Mouse (Mus musculus): Measurements from ENCODE around the gene Prpsap1.
A peak's percentile ranks its signal among the peaks of the same experiment; 100 is the strongest.
"Not testable (repeated sequence)": the region's sequence is repeated elsewhere in the genome, so short reads cannot be mapped to it uniquely, and the experiment has no call there.

Gene Prpsap1

DNA sequence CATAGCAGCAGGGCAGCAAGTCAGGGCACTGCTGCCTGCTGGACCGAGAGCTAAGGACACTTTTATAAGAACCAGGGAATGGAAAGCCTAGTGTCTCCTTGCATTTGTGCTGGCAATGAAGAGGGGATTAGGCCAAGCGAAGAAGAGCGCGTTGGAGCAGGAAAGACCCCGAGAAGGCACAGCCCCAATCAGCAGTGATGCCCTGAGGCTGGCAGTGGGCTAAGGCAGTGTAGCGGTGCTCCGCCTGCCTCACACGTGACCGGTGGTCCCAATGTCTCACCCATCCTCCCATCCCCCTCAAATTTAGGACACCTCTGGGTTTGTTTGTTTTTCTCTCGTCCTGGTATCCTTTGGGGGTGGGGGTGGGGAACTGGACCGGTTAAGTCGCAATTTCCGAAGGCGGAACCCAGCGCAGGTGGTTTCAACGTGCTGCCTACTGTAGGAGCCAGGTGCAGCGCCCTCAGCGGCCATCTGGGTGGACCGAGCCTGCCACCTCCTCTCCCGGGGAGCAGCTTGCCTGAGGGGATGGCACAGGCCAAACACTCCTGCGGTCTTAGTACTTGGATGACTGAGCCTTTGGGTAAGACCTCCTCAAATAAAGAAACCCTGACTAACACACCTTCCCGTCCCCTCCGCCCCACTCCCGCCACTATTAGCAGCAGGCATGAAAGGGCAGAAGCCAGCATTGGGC is 21.5 kb upstream of the Prpsap1 start:
- no peak for DNase-seq (ENCODE audit: low spot score)

DNA sequence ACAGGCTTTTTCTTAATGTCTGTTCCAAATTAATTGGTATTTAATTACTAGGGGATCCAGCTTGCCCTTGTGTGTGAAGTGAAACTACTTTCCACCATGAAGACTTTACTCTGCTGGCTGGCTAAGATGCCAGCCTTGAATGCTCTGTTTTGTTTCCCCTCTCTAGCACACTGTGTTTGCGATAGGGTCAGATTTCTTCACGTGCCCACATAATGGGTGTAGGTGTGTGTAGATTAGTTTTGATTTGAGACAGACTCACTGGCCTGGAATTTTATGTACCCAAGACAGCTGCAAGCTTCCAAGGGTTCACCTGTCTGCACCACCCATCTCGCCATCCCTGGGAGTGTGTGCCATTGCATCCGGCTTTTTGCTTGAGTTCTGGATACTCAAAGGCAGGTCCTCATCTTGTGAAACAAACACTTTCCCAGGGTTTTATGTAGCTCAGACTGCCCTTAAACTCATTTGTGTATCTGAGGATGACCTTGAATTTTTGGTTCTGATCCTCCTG is 19.6 kb upstream of the Prpsap1 start:
- no peak for DNase-seq (ENCODE audit: low spot score)

DNA sequence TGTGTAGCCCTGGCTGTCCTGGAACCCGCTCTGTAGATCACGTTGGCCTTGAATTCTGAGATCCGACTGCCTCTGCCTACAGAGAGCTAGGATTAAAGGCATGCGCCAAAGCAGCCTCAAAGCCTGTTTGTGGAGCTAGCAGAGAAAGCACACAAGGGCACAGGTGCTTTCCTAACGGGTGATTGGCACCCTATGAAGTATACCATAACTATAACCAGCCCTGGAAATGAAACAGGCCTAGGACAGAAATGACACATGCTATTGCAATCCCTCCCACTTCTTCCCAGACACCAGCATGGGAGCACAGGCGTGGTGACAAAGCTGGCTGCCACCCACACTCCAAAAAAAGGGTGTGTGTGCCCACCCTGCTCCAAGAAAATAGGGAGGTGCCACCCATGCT is 19.0 kb upstream of the Prpsap1 start:
- DNase-seq (ENCODE audit: low spot score), result no peak

DNA sequence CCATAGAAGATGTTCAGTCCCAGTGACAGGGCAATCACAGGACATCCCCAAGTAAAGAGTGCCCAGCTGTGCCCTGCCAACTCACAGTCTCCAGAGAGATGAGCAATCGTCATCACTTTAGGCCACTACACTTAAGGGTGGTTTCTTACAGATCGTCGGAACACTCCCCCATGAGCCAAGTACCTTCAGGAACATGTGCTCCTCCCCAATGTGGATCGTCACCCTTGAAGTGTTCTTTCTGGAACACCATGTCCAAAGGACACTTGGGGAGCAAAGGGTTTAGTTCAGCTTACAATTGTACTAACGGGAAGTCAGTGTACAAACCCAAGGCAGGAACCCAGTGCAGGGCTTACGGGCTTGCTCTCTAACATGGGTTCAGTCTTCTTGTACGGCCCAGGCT is 18.2 kb upstream of the Prpsap1 start:
- DNase-seq (ENCODE audit: low spot score), result no peak

DNA sequence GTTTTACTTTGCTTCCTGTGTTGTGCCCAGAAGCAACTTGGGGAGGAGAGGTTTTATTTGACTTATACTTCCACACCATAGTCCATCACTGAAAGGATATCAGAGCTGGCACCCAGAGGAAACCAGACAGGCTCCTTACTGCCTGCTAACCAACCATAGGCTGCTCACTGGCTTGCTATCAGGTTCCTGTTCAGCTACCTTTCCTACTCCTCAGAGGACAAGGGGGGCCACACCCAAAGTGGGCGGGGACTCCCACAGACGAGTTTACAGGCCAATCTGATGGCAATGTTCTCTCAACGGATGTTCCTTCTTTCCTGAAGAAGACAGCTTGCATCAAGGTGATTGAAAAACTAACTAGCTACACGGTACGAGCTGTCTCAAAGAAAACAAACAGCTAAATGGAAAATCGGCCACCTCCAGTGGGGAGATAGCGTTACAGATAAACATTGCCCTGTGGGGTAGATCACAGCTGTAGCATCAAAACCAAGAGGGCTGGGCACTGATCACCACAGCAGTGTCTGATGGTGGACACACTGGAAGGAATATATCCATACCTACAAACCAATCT is 17.4 kb upstream of the Prpsap1 start:
- no peak for DNase-seq (ENCODE audit: low spot score)

DNA sequence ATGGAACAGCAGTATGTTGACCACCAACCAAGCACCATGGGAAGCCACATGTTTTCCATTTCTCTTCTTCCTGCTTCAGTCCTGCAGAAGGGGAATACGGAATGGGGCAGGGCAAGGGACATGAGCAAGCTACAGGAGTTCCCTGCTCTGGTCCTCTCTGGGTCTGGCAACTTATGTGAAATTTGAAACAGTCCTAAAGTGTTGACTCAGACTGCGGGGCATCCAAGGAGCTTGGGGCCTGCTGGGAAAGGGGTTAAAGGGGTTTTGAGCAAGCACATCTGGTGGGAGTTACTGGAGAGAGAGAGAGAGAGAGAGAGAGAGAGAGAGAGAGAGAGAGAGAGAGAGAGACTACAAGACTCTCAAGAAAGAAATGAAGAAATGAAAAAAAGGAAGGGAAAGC is 14.7 kb upstream of the Prpsap1 start:
- DNase-seq (ENCODE audit: low spot score), result peak; percentile 35

DNA sequence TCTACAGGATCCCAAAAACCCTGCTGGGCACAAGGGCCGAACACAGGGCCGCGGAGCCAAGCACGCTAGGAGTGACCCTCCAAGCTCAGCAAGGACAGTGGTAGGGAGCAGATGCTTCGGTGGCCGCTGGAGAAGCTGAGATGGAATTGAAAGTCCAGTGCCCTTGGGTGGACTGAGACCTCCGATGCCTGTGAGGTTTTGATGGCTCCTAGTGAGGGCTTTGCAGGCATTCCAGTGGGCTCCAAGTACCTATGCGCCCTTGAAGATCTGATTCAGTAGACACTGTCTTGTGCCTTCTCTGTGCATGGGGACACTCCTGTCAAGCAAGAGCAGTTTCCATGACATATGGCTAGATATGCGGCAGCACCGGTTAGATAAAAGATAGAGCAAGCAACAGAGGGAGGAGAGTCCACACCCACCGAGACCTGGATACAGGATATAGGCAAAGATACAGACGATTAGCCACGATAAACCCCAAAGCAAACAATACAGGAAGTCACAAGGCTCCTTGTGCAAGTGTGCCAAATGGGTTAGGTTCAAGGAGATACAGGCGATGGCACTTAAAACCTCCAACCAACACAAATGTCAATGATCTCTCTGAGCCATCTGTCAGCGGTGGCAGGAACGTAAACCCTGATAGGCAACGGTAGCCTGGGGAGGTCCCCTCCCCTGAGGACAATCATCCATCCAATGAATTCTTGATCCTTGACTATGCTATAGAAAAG is 12.3 kb upstream of the Prpsap1 start:
- DNase-seq (ENCODE audit: low spot score), result no peak

DNA sequence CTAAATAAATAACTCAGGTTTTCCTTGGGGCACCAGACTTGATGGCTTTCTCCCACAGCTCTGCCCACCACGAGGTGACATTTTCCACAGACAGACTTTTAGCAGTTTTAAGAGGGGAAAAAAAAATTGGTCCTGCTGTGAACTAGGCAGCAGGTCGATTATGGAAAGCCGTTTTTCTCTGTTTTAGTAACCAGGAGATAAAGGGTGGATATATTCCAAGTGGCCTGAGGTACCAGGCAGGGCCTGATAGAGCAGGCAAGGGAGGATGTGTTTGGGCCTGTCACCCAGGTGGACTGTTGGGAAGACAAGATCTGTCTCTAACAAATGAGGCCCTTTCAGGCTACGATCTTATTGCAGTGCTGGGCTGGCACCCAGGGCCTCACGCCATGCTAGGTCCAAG is 11.6 kb upstream of the Prpsap1 start:
- DNase-seq (ENCODE audit: low spot score), result no peak

DNA sequence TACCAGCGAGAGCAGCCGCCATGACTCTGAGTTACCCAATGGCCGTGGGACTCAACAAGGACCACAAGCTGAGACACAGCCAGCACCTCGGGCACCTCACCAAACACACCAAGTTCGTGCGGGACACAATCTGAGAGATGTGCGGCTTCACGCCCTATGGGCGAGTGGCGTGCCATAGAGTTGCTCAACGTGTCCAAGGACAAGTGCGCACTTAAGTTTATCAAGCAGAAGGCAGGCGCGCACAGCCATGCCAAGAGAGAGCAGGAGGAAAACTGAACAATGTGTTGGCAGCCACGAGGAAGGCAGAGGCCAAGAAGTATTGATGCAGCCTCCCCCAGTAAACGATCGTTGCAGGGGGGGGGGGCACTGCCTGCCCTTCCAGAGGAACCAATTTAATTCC is 10.5 kb upstream of the Prpsap1 start:
- DNase-seq (ENCODE audit: low spot score), result no peak

DNA sequence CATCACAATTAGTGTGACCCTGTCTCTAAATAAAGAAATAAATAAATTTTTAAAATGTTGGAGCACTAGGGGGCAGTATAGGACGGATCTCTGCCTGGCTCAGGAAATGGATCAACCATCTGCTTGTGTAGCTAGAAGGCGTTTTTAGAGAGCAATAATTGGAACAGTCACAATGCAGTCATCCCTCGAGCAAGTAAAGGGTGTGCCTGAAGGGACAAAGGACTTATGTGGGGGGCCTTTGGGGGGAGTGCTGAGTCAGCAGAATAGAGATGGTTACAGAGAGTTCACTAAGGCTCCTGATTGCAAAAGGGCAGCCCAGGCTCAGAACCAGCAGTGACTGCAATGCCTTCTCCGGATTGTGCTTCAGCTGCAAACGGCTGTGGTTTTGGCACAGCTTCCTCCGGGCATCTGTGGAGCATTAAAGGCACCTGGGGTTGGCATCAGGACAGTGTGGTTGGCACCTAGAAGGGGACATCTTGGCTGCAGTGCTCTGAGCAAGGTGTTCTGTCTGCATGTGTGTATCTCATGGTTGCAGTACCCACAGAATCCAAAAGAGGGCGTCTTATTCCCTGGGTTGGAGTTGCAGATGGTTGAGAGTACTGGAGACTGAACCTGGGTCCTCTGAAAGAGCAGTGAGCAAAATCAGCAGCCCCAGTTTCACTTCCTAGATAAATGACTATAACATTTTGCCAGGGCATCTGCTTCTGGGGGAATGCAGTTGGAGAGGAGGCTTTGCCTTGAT is 7.2 kb upstream of the Prpsap1 start:
- DNase-seq (ENCODE audit: low spot score), result peak; percentile 65

DNA sequence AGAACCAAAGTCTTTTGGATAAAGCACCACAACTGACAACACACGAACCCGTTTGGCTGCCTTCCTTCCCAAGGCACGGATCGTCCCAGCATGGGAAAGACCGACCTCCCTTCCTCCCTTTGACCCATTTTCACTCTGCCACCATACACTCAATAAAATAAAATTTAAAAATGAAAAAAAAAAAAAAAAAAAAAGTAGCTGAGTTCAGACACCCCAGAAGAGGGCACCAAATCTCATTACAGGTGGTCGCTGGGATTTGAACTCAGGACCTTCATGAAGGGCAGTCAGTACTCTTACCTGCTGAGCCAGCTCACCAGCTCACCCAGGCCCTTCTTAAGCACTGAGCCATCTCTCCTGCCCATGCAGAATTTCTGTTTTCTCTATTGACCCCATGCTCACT is 5.0 kb upstream of the Prpsap1 start:
- DNase-seq (ENCODE audit: low spot score), result no peak

DNA sequence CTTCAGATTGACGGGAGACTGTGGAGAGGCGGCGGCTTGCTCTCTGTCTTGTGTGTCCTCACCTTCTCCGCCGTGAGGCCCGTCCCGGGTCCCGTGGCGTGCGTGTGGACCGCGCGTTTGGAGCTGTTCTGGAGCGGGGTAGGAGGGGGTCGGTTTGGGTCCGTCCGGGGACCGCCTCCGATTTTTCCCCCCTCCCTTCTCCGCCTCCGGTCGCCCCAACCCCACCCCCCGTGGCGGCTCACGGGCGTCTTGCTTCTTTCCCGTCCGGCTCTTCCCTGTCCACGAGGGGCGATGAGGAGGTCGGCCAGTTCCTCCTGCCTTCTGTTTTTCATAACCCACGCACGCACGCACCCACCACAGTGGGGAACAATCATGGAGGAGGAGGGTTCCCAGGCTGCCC is 4.6 kb upstream of the Prpsap1 start:
- DNase-seq (ENCODE audit: low spot score), result no peak

DNA sequence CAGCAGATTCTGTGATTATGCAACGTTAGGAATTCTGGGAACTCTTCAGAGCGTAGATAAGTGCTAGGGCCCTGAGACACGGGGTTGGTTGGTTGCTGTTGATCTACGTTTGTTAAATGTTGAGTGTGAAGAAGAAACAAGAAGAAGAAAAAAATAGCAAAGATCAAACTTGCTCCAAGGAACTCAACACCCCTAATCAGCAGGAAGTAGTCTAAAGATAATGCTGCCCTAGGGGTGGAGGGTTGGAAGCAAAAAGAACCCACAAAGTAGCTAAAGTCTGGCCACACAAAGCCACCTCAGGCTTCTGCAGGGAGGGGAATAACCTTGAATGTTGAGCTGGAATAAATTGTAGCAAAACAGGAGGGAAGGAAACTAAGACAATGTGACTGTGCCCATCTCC is 3.3 kb upstream of the Prpsap1 start:
- DNase-seq (ENCODE audit: low spot score), result no peak

DNA sequence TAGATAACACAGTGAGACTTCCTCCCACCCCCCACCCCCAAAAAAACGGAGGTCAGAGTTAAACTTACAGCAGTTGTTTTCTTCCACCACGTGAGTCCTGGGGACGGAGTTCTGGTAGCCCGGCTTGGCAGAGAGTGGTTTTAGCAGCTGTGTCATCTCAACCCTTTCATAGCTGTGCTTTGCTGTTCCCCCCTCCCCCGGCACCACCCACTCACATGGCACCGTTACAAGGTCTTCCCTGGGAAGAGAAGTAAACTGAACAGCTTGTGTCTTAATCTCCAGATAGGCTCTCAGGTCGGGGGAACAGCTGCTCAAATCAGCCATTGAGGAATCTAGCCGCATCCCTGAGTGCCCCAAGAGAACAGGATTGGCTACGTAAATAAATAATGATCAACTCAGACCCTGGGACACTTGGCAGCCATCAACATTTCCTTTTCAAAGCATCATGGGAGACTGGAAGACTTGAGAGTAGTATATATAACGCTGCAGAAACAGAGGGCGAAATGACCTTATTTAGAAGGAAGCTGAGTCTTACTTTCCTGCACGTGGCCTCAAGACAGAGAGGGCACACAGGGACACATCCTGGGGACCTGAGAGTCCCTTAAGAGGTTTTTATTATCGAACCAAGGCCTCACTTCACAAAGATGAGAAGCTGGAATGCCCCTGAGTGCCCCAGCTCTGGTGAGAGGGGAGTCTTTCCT is 622 bp upstream of the Prpsap1 start:
- no peak for DNase-seq (ENCODE audit: low spot score)

DNA sequence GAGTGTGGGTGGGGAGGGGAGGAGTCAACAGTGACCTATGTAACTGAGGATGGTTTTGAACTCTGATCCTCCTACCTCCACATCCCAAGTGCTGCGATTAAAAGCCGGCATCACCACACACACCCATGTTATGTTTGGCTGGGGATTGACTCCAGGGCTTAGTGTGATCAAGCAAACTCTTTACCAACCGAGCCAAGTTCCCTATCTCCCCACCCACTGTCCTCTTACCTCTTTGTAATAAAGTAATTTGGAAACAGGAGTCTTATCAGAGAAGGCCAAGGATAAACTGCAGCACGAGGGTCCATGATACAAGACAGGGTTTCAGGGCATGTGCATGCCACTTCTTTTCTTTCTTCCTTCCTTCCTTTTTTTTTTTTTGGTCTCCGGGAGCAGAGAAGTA is 811 bp downstream of the Prpsap1 start:
- DNase-seq (ENCODE audit: low spot score), result no peak

DNA sequence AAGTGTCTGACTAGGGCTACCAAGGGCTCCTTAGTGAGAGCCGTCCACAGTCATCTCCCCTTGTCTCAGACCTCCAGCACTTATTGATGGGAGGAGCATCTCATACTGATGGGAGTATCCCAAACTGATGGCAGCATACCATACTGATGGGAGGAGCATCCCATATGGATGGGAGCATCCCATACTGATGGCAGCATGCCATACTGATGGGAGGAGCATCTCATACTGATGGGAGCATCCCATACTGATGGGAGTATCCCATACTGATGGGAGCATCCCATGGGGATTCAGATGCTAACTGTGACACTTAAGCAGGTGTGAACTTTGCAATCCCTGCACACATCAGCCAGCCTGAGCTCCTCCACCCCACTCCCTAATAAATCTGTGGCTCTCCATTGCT is 1.5 kb downstream of the Prpsap1 start:
- DNase-seq (ENCODE audit: low spot score), result not testable (repeated sequence)

DNA sequence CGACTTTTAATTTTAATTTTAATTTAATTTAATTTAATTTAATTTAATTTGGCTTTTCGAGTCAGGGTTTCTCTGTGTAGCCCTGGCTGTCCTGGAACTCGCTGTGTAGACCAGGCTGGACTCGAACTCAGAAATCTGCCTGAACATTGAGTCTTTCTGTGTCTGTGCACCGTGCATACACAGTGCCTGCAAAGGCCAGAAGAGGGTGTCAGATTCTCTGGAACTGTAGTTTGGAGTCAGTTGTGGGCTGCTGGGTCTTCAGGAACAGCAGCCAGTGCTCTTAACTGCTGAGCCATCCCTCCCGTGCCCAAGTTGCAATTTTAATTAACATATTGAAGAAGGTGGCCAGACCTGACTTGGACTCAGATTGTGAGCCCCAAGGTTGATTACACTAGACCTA is 2.7 kb downstream of the Prpsap1 start:
- DNase-seq (ENCODE audit: low spot score), result no peak

DNA sequence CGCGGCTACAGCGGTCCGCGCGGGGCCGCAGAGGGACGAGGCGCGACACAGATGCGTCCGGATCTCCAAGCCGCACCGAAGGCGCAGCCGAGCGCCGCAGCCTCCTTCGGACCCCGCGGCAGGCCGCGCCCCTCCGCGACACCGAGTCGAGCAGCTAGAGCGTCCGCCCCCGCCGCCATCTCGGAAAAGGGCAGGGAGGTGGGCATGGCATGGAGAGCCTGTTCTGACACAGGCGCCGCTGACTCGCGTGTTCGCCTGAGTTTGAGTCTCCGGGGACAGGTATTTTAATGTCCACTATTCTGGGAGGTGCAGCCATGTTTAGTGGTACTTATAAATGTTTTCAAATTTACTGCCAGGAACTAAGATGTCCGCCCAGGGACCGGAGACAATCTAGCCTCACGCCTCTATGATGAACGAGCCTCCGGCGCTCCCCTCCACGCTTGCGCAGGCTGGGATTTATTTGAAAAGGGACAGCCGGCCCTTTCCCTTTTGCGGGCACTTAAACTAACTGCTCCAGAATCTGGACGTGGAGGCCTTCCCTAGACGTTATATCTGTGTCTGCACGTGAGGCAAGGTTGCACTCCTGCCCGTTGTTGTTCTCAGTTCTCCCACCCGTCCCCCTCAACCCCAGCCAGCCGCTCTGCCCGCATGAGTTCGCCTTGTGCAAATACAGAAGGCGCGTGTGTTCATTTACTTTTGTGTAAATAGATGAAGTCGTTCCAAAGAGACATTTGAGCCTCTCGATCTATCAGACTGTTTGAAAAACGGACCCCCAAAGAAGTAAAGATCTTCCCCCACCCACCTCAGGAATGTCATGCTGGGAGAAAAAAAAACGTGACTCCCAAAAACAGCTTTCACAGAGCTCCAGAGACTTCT is 3.5 kb downstream of the Prpsap1 start:
- DNase-seq (ENCODE audit: low spot score), result peak; percentile 94

DNA sequence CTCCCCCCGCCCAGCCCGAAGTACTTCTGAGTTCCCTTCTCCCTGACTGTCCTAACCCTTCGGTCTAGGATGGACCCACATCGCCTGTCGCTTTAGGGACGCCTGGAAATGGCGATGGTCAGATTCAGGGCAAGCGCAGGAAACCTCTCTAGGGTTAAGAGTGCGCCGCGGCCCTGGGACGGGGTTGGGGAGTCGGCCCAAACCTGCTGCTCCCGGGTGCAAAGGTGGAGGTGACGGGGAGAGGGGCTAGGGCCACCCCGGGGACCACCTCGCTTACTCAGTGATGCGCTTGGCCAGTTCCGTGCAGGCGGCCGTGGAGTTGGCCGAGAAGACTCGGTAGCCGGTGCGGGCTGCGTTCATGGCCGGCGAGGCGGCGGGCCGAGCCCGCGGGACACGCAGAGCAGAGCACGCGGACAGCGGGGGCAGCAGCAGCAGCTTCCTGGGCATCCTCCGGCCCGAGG is 4.2 kb downstream of the Prpsap1 start:
- DNase-seq (ENCODE audit: low spot score), result peak; percentile 55

DNA sequence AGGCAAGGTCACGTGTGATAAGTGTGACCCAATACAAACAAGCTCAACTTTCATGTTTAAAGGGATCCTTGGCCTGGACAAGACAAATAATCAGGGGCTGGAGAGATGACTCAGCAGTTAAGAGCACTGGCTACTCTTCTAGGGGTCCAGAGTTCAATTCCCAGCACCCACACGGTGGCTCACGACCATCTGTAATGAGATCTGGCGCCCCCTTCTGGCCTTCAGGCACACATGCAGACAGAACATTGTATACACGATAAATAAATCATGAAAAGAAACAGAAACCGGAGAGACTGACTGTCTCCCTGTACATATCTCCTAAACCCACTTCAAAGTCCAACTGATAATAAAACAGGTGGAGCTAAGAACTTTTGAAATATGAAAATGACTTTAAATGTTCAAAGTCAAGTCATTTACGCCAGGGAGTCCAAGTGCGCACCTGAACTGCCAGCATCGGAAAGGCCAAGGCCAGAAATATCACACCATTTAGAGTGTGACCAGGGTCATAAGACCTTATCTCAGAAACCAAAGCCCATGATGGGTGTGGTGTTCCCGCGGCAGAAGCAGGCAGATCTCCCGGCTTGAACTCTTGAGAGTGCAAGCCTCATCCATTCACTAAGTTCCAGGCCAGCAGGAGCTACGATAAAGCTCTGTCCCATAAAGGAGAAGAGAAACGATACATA is 5.2 kb downstream of the Prpsap1 start:
- no peak for DNase-seq (ENCODE audit: low spot score)
